Mouse (Mus musculus): ENCODE results near the gene Hvcn1. TPM values are rescaled to one million over a fixed set of nuclear protein-coding genes. Genes with fewer than 3 reads are reported as not detected.

Hvcn1 gene
- total RNA-seq, 2 experiments from 2014 or later: 0.28 to 0.61 TPM

DNA sequence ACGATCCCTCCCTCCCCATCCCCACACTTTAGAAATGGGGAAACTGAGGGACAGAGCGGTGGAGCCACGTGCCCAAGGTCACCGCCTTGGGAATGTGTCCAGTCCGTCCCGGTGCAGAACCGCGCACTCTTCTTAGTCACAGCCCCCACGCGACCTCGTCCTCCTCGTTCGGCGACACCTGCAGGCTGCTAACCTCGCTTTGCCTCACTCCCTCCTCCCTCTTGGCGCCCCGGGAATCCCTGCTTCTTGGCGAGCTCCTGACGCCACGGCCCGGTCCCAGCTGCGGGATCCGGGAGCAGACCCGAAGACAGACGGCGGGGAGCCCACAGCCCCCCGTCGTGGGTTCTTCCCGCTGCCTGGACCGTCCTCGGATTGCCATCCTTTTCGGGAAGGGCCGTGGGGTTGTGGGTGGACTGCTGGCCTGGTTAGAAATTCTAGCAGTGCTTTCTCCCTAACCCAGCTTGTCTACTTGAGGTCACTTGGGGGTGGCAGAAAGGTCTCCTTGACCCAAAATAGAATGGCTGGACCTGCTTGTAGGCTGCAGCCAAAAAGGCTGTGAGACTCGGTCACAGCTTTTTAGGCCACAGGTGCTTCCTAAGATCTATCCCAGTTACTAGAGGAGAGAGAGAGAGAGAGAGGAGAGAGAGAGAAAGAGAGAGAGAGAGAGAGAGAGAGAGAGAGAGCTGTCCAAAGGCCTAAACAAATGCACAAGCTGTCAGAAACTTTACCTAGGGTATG lies 78.6 kb downstream of the Hvcn1 start:
- DNase-seq: peak; percentile 85
- Histone ChIP-seq H3K4me3 (peak overlapping the region; percentile 98), H3K27ac (peak overlapping the region; percentile 99)
- no peak for TF ChIP-seq CTCF (IDR thresholded peaks at IDR 0.05)
- intact Hi-C loops (cut with DNase I): loop anchor here (1.0 kb wide), 1 partner anchor 29 kb away; no protein-coding TSS in a partner anchor

GRCm38 (mm10) chr5:122285767-122286150 lies 79.2 kb downstream of the Hvcn1 start:
- Histone ChIP-seq H3K4me3 (peak overlapping the region; percentile 98), H3K27ac (peak overlapping the region; percentile 99)
- TF ChIP-seq CTCF (IDR thresholded peaks at IDR 0.05): no peak
- no peak for DNase-seq
- intact Hi-C loops (cut with DNase I): loop anchor here (1.0 kb wide), 1 partner anchor 29 kb away; no protein-coding TSS in a partner anchor

GRCm38 (mm10) chr5:122286191-122286590 lies 79.6 kb downstream of the Hvcn1 start:
- intact Hi-C loops (cut with DNase I): no loop called here
- Histone ChIP-seq H3K4me3 (peak overlapping the region; percentile 98), H3K27ac (peak overlapping the region; percentile 99)
- DNase-seq: no peak
- TF ChIP-seq CTCF (IDR thresholded peaks at IDR 0.05): no peak

- intact Hi-C loops (cut with DNase I): no loop called here
- no peak for DNase-seq
- peak overlapping the region; percentile 99 for H3K27ac ChIP-seq
- peak overlapping the region; percentile 98 for H3K4me3 ChIP-seq
- TF ChIP-seq CTCF (IDR thresholded peaks at IDR 0.05): no peak
Observed at GRCm38 (mm10) chr5:122287026-122287425, 80.4 kb downstream of the Hvcn1 start.

DNA sequence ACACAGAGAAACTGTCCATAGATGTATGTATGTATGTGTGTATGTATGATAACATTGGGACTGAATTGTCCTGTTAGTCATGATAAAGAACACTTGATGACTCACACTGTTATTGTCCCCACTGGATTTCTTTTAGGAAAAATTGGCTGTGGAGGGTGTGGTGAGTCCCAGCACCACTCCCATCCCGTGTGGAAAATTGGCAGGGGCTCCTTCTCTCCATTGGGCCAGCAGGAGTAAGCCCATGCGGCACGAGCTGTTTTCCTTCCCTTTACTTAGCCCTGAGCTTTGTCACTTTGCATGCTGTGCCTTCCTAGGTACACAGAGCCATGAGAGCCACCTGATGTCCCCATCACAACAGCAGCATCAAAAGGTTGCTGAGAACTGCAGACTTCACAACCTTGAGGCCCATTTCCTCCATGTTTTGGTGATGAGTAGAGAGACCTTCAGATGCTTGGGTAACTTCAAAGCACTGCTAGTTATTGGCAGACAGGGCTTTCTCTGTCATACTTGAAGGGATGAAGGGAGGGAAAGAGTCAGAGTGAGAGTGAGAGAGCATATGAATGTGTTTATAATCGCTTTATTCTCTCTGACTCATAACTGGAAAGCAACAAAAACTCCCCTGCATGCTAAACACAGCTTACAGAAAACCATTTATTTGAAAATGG lies 81.7 kb downstream of the Hvcn1 start:
- intact Hi-C loops (cut with DNase I): no loop called here
- Histone ChIP-seq H3K27ac (peak overlapping the region; percentile 99), H3K4me3 (peak overlapping the region; percentile 34)
- no peak for TF ChIP-seq CTCF (IDR thresholded peaks at IDR 0.05)
- peak; percentile 69 for DNase-seq

- no peak for DNase-seq
- intact Hi-C loops (cut with DNase I): no loop called here
- H3K27ac ChIP-seq: peak overlapping the region; percentile 85
- TF ChIP-seq CTCF (IDR thresholded peaks at IDR 0.05): no peak
- peak overlapping the region; percentile 45 for H3K4me3 ChIP-seq
Observed at GRCm38 (mm10) chr5:122291149-122291548, 84.5 kb downstream of the Hvcn1 start.

Other genes starting within 250 kb of the Hvcn1 start
- gene Cux2, start 156.7 kb upstream of the Hvcn1 start, total RNA-seq (2021): 1 to 10 TPM; 3.9 to 6.0 TPM
- 1,000 to 10,000 TPM in 1 of 2 experiments, 100 to 1,000 TPM in 1; 776 to 2,566 TPM for gene Myl2, start 105.9 kb upstream of the Hvcn1 start, total RNA-seq (2021)
- gene Ccdc63, start 66.0 kb upstream of the Hvcn1 start, total RNA-seq (2021): not detected
- gene Ppp1cc, start 48.5 kb upstream of the Hvcn1 start, total RNA-seq (2021): 100 to 1,000 TPM; 154 to 155 TPM
- 1 to 10 TPM; 1.8 to 2.0 TPM for gene Tctn1, start 57.7 kb downstream of the Hvcn1 start, total RNA-seq (2021)
- 100 to 1,000 TPM; 103 to 115 TPM for gene Pptc7, start 77.6 kb downstream of the Hvcn1 start, total RNA-seq (2021)
- gene Rad9b, start 147.4 kb downstream of the Hvcn1 start, total RNA-seq (2021): under 1 TPM; 0.38 to 0.45 TPM
- 10 to 100 TPM; 35.0 to 46.0 TPM for gene Vps29, start 147.6 kb downstream of the Hvcn1 start, total RNA-seq (2021)
- gene Gpn3, start 165.1 kb downstream of the Hvcn1 start, total RNA-seq (2021): 10 to 100 TPM; 22.1 to 28.5 TPM
- 1 to 10 TPM; 4.9 to 5.5 TPM for gene Fam216a, start 165.6 kb downstream of the Hvcn1 start, total RNA-seq (2021)
- gene Arpc3, start 185.1 kb downstream of the Hvcn1 start, total RNA-seq (2021): 10 to 100 TPM; 45.2 to 62.8 TPM
- 10 to 100 TPM; 14.3 to 16.8 TPM for gene Anapc7, start 214.9 kb downstream of the Hvcn1 start, total RNA-seq (2021)